Mouse (Mus musculus) hindbrain, embryonic 13.5 days (tissue): ENCODE data around the gene Tmem63c. TPM values are rescaled to one million over a fixed set of nuclear protein-coding genes. Genes with fewer than 3 reads are reported as not detected.
A peak's percentile ranks its signal among the peaks of the same experiment; 100 is the strongest.

ENCODE experiments used
- ATAC-seq: fragments of 200-750 bp; cut with Nextera tagmentation; 2 replicates; pipeline ENCODE4 v1.8.0; 2017; ENCODE audit warnings: moderate TSS enrichment; ENCODE audit not compliant: low FRiP score
- H3K27ac ChIP-seq: fragments of 300-500 bp; sonication (generic); 2 replicates; pipeline ENCODE4 v1.5.1; 2015; ENCODE audit warnings: inconsistent platforms, mild to moderate bottlenecking, moderate library complexity
- H3K27me3 ChIP-seq: fragments of 300-500 bp; sonication (generic); 2 replicates; pipeline ENCODE4 v1.6.1; 2015; ENCODE audit warnings: mild to moderate bottlenecking, inconsistent platforms
- H3K36me3 ChIP-seq: fragments of 300-500 bp; sonication (generic); 2 replicates; pipeline ENCODE4 v1.6.1; 2015; ENCODE audit warnings: mild to moderate bottlenecking, inconsistent platforms
- H3K4me1 ChIP-seq: fragments of 300-500 bp; sonication (generic); replicated peaks from 2 replicates; pipeline ENCODE4 v1.6.1; 2015; ENCODE audit warnings: inconsistent platforms
- H3K4me2 ChIP-seq: fragments of 300-500 bp; sonication (generic); 2 replicates; pipeline ENCODE4 v1.6.1; 2015; ENCODE audit warnings: inconsistent platforms, mild to moderate bottlenecking, moderate library complexity
- H3K4me3 ChIP-seq: fragments of 300-500 bp; sonication (generic); 2 replicates; pipeline ENCODE4 v1.5.1; 2015; ENCODE audit warnings: mild to moderate bottlenecking, inconsistent platforms
- H3K9ac ChIP-seq: fragments of 300-500 bp; sonication (generic); 2 replicates; pipeline ENCODE4 v1.6.1; 2015; ENCODE audit warnings: mild to moderate bottlenecking, inconsistent platforms
- H3K9me3 ChIP-seq: fragments of 300-500 bp; sonication (generic); 2 replicates; pipeline ENCODE4 v1.6.1; 2016; ENCODE audit warnings: inconsistent platforms
- WGBS: fragments of 180-500 bp; shearing (Covaris S2); methylation state at CpG from one replicate; pipeline ENCODE4 v1.1.7; 2015; 5-methylcytosine and 5-hydroxymethylcytosine counted together
- polyA plus RNA-seq: library from polyadenylated mRNA; unstranded; fragments of >200 nt; fragmentation: Nextera tagmentation; extraction: Ambion mirVana; gene quantifications from 2 replicates; pipeline ENCODE4 v1.2.1, GENCODE M21; 2015

The Tmem63c gene
- polyA plus RNA-seq, 1 experiment from 2014 or later = 7.3 TPM

DNA sequence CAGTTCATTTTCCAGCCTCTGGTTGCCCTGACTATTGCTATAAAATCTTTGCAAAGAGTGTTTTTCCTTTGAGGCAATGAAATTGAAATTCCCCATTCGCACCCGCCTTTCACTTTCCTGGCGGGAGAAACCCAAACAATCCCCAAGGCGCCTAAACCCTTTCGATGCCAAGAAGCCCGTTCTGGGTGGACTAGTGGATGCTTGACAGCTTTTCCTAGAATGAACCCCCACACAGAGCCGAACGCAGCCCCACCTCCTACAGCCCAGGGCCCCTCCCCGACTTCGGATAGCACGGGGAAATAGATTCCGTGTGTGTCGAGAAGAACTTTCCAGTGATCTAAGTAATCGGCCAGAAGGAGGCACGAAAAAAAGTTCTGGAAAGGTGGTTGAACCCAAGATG is 31.8 kb upstream of the Tmem63c start:
- H3K4me2 ChIP-seq = peak overlapping the region; percentile 85
- peaks cover 70% of the 10 kb centered on the region for H3K27me3 ChIP-seq
- peak; percentile 9; the same call in 1 of the 2 replicates for ATAC-seq
- peak overlapping the region; percentile 62 for H3K4me3 ChIP-seq
- no peaks in the 10 kb centered on the region for H3K9me3 ChIP-seq
- H3K9ac ChIP-seq = peak overlapping the region; percentile 83
- no peak overlapping the region for H3K27ac ChIP-seq
- H3K4me1 ChIP-seq = peaks cover 60% of the 10 kb centered on the region
- no peaks in the 10 kb centered on the region for H3K36me3 ChIP-seq
- 4% methylated on average over 15 of the region's 15 CpGs for WGBS

DNA sequence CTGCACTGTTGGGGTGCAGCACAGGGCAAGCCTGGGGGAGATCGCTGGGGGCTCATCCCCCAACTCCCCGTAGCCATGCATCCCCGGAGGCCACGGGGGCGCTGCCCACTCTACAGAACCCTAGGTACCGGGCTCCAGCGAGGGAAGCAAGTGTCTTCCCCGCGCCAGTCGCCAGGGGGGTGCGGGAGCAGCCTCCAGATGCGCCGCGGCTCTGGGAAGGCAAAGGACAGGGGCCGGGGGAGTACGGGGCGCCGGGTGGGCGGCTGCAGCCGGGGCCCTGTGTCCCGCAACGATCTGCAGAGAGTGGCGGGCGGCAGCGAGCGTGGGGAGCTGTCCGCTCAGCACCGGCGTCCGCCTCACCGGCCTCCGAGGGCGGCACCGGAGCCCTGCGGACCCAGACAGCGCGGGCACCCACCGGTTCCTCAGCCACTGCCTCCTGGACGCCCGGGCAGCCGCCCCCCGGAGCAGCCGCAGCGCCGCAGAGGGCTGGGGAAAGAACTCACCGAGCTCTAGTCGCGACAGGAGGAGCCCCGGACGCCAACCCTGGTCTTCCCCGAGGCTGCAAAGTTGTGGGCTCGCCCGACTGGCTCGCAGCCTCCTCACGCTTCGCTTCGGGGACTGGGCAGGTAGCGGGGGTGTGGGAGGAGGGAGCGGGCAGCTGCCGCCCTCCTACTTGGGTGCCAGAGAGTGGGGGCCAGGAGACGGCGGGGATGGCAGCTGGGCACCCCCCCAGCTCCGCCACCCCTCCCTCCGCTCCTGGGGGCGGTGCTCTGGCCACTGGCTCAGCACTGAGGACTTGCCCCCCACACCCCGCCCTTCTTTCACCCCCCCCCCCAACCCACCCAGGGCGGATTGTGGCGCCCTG is 31.0 kb upstream of the Tmem63c start, which contains the start of gene Zdhhc22:
Zdhhc22 (minus strand) TSS at position 541 of the 865 bp plus-strand sequence.
- Histone ChIP-seq H3K27ac (peak within 1 kb of the TSS; percentile 77), H3K36me3 (no peaks in the 10 kb centered on the region), H3K4me3 (peak within 1 kb of the TSS; percentile 62), H3K9ac (peak within 1 kb of the TSS; percentile 83), H3K4me1 (peaks cover 57% of the 10 kb centered on the region), H3K4me2 (peak within 1 kb of the TSS; percentile 85), H3K9me3 (no peaks in the 10 kb centered on the region), H3K27me3 (peaks cover 63% of the 10 kb centered on the region)
- peak; percentile 80 for ATAC-seq
- under 1% methylated on average over 65 of the region's 68 CpGs for WGBS

DNA sequence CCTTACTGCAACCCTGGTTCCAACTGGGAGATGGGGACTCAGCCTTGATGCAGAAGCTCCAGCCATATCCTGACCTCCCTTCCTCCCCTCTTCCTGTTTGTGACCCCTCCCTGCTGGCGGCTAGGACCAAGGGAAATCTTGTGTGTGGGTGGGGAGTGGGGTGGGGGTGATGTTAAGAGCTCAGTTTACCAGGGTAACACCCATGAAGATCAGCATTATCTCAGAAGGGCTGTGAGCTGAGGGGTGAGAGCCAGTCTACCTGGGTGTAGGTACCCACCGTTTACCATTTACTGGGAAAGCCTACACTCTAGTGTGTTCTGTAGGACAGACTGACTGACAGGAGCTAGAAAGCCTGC is 30.4 kb upstream of the Tmem63c start:
- peak overlapping the region; percentile 85 for H3K4me2 ChIP-seq
- no peaks in the 10 kb centered on the region for H3K9me3 ChIP-seq
- ATAC-seq = peak; percentile 3; the same call in 1 of the 2 replicates
- 36% methylated on average over 2 of the region's 2 CpGs for WGBS
- peaks cover 57% of the 10 kb centered on the region for H3K4me1 ChIP-seq
- H3K4me3 ChIP-seq = peak overlapping the region; percentile 62
- H3K36me3 ChIP-seq = no peaks in the 10 kb centered on the region
- peak overlapping the region; percentile 83 for H3K9ac ChIP-seq
- no peak overlapping the region; the same call in 1 of the 2 replicates for H3K27ac ChIP-seq
- H3K27me3 ChIP-seq = peaks cover 56% of the 10 kb centered on the region

DNA sequence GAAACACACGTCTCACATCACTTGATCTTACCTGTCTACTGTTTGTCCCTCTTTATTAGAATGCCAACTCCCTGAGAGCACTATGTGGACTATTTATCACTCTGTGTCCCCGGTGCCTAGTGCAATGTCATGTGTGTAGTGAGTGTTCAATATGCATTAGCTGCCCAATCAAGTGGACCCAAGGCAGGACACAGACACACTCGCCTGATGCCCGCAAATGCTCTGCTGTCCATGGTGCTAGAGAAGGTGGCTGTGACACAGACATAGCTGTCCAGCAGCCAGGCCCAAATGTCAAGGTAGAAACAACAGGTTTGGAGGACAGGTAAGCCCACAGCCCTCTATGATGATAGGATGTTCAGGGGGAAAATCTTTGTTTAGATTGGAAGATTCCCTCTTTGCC is 27.0 kb upstream of the Tmem63c start:
- 0 out of 2 replicates have a peak overlapping the region, but pooled peaks have one; percentile 9 for H3K27ac ChIP-seq

DNA sequence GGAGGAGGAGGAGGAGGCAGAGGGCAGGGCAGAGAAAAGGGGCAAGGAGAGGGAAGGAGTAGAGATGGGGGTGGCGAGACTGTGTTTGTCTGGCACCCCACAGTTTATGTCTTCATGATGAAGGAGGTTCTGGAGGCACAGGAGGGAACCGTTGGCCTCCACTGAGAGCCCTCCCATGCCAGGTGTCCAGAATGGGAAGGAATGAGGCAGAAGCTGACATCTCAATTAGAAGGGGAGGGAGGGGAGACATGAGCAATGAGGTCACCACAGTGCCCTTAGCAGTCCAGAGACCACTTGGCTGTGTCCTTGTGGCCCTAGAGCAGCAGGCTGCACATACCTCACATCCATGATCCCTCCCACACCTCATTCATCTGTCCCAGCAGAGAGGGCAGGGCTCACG is 26.4 kb upstream of the Tmem63c start:
- Histone ChIP-seq H3K9me3 (no peaks in the 10 kb centered on the region), H3K9ac (no peak overlapping the region), H3K36me3 (no peaks in the 10 kb centered on the region), H3K4me1 (peaks cover 43% of the 10 kb centered on the region), H3K4me3 (no peak overlapping the region), H3K27me3 (peaks cover 16% of the 10 kb centered on the region), H3K27ac (no peak overlapping the region), H3K4me2 (no peak overlapping the region)
- ATAC-seq = no peak
- WGBS = 44% methylated on average over 3 of the region's 3 CpGs

More for the DNA sequence above, 27.0 kb upstream of the Tmem63c start:
- Histone ChIP-seq H3K9ac (no peak overlapping the region), H3K4me1 (peaks cover 47% of the 10 kb centered on the region), H3K4me3 (no peak overlapping the region), H3K27me3 (peaks cover 22% of the 10 kb centered on the region), H3K36me3 (no peaks in the 10 kb centered on the region), H3K9me3 (no peaks in the 10 kb centered on the region), H3K4me2 (no peak overlapping the region)
- WGBS = 36% methylated on average over 4 of the region's 4 CpGs
- no peak for ATAC-seq

DNA sequence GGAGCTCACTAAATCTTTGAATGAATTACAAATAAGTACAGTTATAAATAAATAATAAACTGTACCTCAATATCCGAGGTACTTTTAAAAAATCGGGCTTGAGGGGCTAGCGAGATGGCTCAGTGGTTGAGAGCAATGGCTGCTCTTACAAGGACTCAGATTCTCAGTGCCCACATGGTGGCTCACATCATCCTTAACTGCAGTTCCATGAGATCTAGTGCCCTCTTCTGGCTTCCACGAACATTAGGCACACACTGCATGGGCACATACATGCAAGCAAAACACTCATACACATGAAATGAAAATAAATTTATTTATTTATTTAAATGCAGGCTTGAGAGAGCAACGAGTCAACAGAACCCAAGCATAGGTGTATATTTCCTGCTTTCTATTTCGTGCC is 25.2 kb upstream of the Tmem63c start:
- WGBS = 86% methylated on average over 6 of the region's 6 CpGs
- H3K36me3 ChIP-seq = no peaks in the 10 kb centered on the region
- H3K4me1 ChIP-seq = peaks cover 39% of the 10 kb centered on the region
- H3K9me3 ChIP-seq = no peaks in the 10 kb centered on the region
- H3K4me2 ChIP-seq = no peak overlapping the region
- ATAC-seq = no peak
- peaks cover 6% of the 10 kb centered on the region for H3K27me3 ChIP-seq
- H3K4me3 ChIP-seq = no peak overlapping the region
- H3K27ac ChIP-seq = no peak overlapping the region
- H3K9ac ChIP-seq = no peak overlapping the region

DNA sequence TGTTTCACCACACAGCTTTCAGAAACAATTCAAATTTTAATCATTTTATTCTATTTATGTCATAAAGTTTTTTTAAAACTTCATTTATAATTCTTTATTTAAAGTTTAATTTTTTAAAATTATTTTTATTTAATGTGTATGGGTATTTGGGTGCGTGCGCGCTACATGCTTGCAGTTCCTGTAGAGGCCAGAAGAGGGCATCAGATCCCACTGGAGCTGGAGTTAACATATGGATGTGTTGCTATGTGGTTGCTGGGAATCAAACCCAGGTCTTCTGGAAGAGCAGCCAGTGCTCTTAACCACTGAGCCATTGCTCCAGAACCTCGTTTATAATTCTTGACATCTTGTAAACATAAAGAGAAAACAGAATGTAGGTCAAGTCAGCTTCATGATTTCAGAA is 22.4 kb upstream of the Tmem63c start:
- Histone ChIP-seq H3K4me1 (peaks cover 23% of the 10 kb centered on the region), H3K9me3 (no peaks in the 10 kb centered on the region), H3K9ac (no peak overlapping the region), H3K4me2 (no peak overlapping the region), H3K36me3 (no peaks in the 10 kb centered on the region), H3K27me3 (no peaks in the 10 kb centered on the region), H3K4me3 (no peak overlapping the region), H3K27ac (no peak overlapping the region)
- no peak for ATAC-seq
- 97% methylated on average over 4 of the region's 4 CpGs for WGBS

DNA sequence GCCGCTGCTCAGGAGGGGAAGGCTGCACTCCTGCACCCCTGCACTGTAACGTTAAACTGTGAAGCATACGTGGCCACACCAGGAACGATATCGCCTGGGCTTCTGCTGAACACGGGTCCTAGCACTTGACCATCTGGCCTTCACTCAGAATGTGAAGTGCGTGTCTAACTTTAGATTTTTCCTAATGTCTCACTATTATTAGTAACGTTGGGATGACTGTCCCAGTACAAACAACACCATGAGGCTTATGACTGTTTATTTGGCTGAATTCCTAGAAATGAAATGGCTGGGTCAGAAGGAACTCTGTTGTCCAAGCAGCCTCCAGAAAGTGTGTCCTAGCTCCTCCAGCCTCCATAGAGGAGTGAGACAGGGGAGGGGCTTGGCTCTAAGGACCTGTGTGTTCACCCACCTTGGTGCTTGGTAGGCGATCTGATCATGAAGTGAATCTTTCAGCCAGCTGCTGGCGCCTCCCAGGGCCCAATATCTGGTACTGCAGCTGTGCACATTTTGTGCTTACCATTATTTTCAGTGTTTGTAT is 21.8 kb upstream of the Tmem63c start:
- 80% methylated on average over 10 of the region's 10 CpGs for WGBS
- H3K27me3 ChIP-seq = no peaks in the 10 kb centered on the region
- no peak for ATAC-seq

DNA sequence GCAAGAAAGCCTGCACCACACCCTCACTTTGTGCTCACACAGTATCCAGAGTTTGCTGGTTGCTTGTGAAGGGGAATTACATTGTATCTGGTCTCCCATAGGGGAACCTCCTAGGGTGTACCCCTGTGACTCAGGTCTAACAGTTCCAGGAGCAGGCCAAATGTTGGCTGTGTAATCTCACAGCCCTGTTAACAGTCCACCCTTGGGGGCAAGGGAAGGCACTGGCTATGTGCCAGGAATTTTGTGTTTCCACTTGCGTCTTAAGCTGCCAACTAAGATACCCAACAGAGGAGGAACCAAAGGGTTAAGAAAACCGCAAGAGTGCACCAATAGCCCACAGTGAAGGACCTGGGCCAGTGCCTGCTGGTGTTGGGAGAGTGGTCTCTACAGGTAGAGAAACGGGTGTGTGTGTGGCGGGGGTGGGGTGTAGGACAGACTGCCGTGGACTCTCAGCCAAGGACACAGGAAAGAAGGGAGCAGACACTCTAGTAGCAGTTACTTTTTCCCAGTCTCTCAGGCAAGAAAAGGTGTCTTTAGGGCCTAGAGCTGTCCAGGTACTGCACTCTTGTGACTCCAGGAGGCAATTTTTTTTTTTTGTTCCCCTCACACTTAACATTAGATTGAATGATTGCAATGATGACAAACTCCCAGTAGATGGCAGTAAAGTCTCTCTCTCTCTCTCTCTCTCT is 20.8 kb upstream of the Tmem63c start:
- ATAC-seq = no peak
- H3K4me1 ChIP-seq = peaks cover 22% of the 10 kb centered on the region
- H3K9ac ChIP-seq = peak overlapping the region; percentile 19; the same call in 1 of the 2 replicates
- no peak overlapping the region for H3K4me2 ChIP-seq
- H3K27ac ChIP-seq = no peak overlapping the region
- no peaks in the 10 kb centered on the region for H3K36me3 ChIP-seq
- WGBS = 47% methylated on average over 5 of the region's 5 CpGs
- no peaks in the 10 kb centered on the region for H3K27me3 ChIP-seq
- no peaks in the 10 kb centered on the region for H3K9me3 ChIP-seq
- no peak overlapping the region for H3K4me3 ChIP-seq

More for the DNA sequence above, 21.8 kb upstream of the Tmem63c start:
- Histone ChIP-seq H3K4me2 (no peak overlapping the region), H3K9ac (no peak overlapping the region), H3K4me1 (peaks cover 22% of the 10 kb centered on the region), H3K4me3 (no peak overlapping the region), H3K36me3 (no peaks in the 10 kb centered on the region), H3K27ac (no peak overlapping the region), H3K9me3 (no peaks in the 10 kb centered on the region)

DNA sequence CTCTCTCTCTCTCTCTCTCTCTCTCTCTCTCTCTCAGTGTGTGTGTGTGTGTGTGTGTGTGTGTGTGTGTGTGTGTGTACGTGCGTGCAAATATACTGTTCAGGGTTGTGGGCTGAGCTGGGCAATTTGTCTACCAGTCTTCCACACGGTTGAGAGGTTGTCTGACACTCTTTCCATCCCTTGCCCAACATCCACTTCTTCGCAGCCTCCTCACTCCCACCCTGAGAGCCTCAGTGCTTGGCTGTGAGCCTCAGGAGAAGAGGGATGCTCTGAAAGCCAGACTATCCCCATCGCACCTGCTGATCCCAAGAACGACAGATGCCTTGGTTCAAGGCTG is 20.3 kb upstream of the Tmem63c start:
- Histone ChIP-seq H3K36me3 (no peaks in the 10 kb centered on the region), H3K9ac (no peak overlapping the region), H3K27ac (no peak overlapping the region), H3K4me3 (no peak overlapping the region), H3K27me3 (no peaks in the 10 kb centered on the region), H3K4me1 (peaks cover 22% of the 10 kb centered on the region), H3K4me2 (no peak overlapping the region), H3K9me3 (no peaks in the 10 kb centered on the region)
- WGBS = 45% methylated on average over 5 of the region's 6 CpGs
- peak; percentile 50 for ATAC-seq

DNA sequence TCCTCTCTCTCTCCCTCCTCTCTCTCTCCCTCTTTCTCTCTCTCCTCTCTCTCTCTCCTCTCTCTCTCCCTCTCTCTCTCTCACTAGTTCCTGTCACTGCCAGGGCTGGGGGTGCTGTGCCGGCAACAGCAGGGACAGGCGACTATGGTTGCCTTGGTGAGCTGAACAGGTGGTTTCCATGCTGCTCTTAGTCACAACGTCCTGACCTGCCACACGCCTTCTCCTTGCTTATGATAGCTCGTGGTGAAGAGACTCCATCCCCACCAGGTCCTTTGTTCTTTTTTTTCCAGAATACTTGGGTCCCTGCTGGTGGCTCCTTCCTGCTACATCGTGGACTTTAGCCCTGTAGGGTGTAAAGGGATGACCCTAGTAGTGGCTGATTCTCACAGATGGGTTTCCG is 18.9 kb upstream of the Tmem63c start:
- Histone ChIP-seq H3K4me2 (no peak overlapping the region), H3K27me3 (no peaks in the 10 kb centered on the region), H3K4me3 (no peak overlapping the region), H3K9ac (no peak overlapping the region), H3K27ac (no peak overlapping the region), H3K4me1 (peaks cover 22% of the 10 kb centered on the region), H3K36me3 (no peaks in the 10 kb centered on the region), H3K9me3 (no peaks in the 10 kb centered on the region)
- ATAC-seq = no peak
- WGBS = 63% methylated on average over 7 of the region's 7 CpGs

DNA sequence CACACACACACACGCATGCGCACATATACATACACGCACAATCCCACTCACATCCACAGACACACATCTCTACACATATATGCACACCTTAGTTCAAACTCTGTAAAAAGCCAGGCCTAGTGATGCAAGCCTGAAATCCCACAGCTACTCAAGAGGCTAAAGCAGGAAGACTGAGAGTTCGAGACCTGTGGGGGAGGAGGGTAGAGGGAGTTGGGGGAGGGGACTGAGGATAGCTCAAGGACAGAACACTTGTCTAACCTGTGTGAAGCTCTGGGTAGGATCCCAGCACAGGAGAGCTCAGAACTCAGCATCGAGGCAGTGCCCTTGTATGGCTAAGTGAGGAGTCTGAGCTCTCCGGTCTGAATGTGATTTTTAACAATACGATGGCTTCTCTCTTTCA is 18.3 kb upstream of the Tmem63c start:
- no peak for ATAC-seq
- H3K27ac ChIP-seq = no peak overlapping the region
- no peak overlapping the region for H3K9ac ChIP-seq
- H3K27me3 ChIP-seq = no peaks in the 10 kb centered on the region
- H3K4me1 ChIP-seq = peaks cover 22% of the 10 kb centered on the region
- no peak overlapping the region for H3K4me3 ChIP-seq
- no peaks in the 10 kb centered on the region for H3K9me3 ChIP-seq
- 78% methylated on average over 7 of the region's 7 CpGs for WGBS
- H3K4me2 ChIP-seq = no peak overlapping the region
- H3K36me3 ChIP-seq = no peaks in the 10 kb centered on the region
